Mouse (Mus musculus) ES-E14 (cell line): ENCODE measurements at regions not wholly inside any gene's neighbourhood (a gene's known extent, or its start where the extent isn't known, plus 50 kb on each side); places are given as distances from the start of the nearest gene placed in this dataset.

Experiments used
- DNase-seq: peaks from one replicate; pipeline ENCODE4 v3.0.0-alpha.2; 2013; ENCODE audit warnings: low read depth, low spot score
- H3K27ac ChIP-seq: 2 replicates; pipeline ENCODE4 v1.5.1; 2012; ENCODE audit warnings: low read depth, mild to moderate bottlenecking, low read length, moderate library complexity, mixed read lengths; ENCODE audit not compliant: poor library complexity, insufficient read depth, severe bottlenecking
- H3K36me3 ChIP-seq: 2 replicates; pipeline ENCODE4 v1.6.1; 2012; ENCODE audit warnings: mild to moderate bottlenecking, low read length, moderate library complexity, mixed read lengths; ENCODE audit not compliant: control insufficient read depth, poor library complexity, insufficient read depth, severe bottlenecking
- H3K4me1 ChIP-seq, 2 experiments: fragments of 150-350 bp in 1 of 2; sonication (generic) in 1 of 2; 2 replicates each; pipeline ENCODE4 v1.6.1; 2012; ENCODE audit warnings: low read length in 2 of 2, mild to moderate bottlenecking in 1 of 2, mixed read lengths in 1 of 2; ENCODE audit not compliant: control insufficient read depth in 2 of 2, insufficient read depth in 2 of 2, poor library complexity in 1 of 2
- H3K4me3 ChIP-seq, 2 experiments: fragments of 150-350 bp in 1 of 2; sonication (generic) in 1 of 2; 2 replicates each; pipeline ENCODE4 v1.5.1; 2012; ENCODE audit warnings: low read length in 2 of 2, low read depth in 1 of 2, mild to moderate bottlenecking in 1 of 2, mixed read lengths in 1 of 2; ENCODE audit not compliant: insufficient read depth in 1 of 2, poor library complexity in 1 of 2, severe bottlenecking in 1 of 2
- H3K9ac ChIP-seq: 2 replicates; pipeline ENCODE4 v1.6.1; 2012; ENCODE audit warnings: low read depth, mild to moderate bottlenecking, low read length, mixed read lengths; ENCODE audit not compliant: poor library complexity, insufficient read depth, severe bottlenecking
- H3K9me3 ChIP-seq: fragments of 150-350 bp; sonication (generic); 2 replicates; pipeline ENCODE4 v1.6.1; 2012; ENCODE audit warnings: low read depth, mild to moderate bottlenecking, low read length; ENCODE audit not compliant: control insufficient read depth, insufficient read depth
- CHD2 ChIP-seq: IDR thresholded peaks from 2 replicates; pipeline ENCODE4 v1.6.1; 2014; ENCODE audit warnings: mild to moderate bottlenecking, low read depth, low read length, inconsistent platforms
- HCFC1 ChIP-seq: IDR thresholded peaks from 2 replicates; pipeline ENCODE4 v1.6.1; 2012; ENCODE audit warnings: low read length, inconsistent platforms, borderline replicate concordance; ENCODE audit not compliant: insufficient read depth
- MAFK ChIP-seq: IDR thresholded peaks from 2 replicates; pipeline ENCODE4 v1.6.1; 2014; ENCODE audit warnings: mild to moderate bottlenecking, low read depth, low read length, inconsistent platforms; ENCODE audit not compliant: insufficient read depth
- ZC3H11A ChIP-seq: IDR thresholded peaks from 2 replicates; pipeline ENCODE4 v1.6.1; 2012; ENCODE audit warnings: low read depth, mild to moderate bottlenecking, inconsistent platforms, low read length, borderline replicate concordance
- ZNF384 ChIP-seq: IDR thresholded peaks from 2 replicates; pipeline ENCODE4 v1.6.1; 2012; ENCODE audit warnings: low read depth, low read length, inconsistent platforms
- in situ Hi-C, 2 experiments: fragments of 600-800 bp; cut with MboI; formaldehyde crosslinking; loops; one replicate each; pipeline ENCODE4 v1.15.1; 2025; ENCODE audit warnings: low sequenced_read_pairs in 2 of 2, inconsistent platforms in 1 of 2; ENCODE audit not compliant: unreplicated experiment in 2 of 2

DNA sequence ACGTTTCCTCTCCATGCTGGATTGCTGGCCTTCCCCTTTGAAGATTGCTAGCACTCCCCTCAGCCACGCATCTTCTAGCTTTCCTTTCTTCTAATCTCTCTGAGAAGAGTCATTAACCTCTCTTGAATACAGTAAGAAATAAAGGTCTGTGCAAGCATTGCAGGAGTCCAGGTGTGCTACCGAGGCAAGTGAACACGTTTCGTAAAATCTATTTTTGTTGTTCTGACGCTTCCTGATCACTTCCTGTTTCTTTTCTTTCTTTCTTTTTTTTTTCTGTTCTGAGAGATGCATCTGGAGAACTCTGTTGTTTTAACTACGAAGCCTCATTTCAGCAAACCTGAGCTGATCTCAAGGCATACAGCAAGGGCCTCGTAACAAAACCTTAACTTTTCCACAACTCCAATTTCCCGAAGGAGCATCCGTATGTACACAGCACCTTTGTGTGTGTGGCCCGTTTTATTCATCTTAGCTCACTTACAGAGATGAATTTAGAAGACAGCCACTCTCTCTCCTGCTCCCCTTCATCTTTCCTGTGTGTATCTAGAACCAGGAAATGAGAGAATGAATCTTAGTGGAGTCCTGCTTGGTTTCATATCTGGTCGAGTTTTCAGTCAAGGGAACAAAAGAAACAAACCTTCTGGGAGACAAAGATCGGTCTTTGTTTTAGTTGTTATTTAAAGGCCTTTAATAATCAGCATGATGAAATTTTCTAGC lies 111.9 kb upstream of the Fndc3a start:
- in situ Hi-C loops, result no loop called here
- no peak overlapping the region for H3K4me3 ChIP-seq
- TF ChIP-seq ZC3H11A, result no peak
- no peak for TF ChIP-seq ZNF384
- TF ChIP-seq HCFC1, result no peak
- no peak for TF ChIP-seq CHD2
- no peak for TF ChIP-seq MAFK
- no peaks in the 10 kb centered on the region for H3K36me3 ChIP-seq
- no peak overlapping the region for H3K27ac ChIP-seq
- H3K9ac ChIP-seq, result no peak overlapping the region
- no peaks in the 10 kb centered on the region for H3K9me3 ChIP-seq
- no peak for DNase-seq
- H3K4me1 ChIP-seq, result no peaks in the 10 kb centered on the region

DNA sequence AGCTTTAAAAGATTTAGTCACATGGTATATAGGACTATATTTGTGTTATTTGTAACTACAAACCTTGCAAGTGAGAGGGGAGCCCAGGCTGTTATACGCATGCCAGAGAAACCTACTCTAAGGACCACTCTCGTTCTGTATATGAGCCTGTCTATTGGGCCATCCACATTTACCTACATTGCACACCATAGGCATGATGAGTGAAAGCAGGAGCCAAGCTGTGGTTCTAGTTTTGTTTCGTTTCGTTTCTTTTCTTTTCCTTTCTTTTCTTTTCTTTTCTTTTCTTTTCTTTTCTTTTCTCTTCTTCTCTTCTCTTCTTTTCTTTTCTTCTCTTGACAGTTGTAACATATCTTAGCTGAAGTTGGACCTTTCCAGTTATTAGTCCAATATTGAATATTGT lies 109.2 kb upstream of the Fndc3a start:
- TF ChIP-seq ZC3H11A (no peak), ZNF384 (no peak), HCFC1 (no peak), CHD2 (no peak), MAFK (no peak)
- Histone ChIP-seq H3K36me3 (no peaks in the 10 kb centered on the region), H3K4me3 (no peak overlapping the region), H3K27ac (no peak overlapping the region), H3K4me1 (no peaks in the 10 kb centered on the region), H3K9ac (no peak overlapping the region), H3K9me3 (no peaks in the 10 kb centered on the region)
- in situ Hi-C loops, result no loop called here
- DNase-seq, result no peak

DNA sequence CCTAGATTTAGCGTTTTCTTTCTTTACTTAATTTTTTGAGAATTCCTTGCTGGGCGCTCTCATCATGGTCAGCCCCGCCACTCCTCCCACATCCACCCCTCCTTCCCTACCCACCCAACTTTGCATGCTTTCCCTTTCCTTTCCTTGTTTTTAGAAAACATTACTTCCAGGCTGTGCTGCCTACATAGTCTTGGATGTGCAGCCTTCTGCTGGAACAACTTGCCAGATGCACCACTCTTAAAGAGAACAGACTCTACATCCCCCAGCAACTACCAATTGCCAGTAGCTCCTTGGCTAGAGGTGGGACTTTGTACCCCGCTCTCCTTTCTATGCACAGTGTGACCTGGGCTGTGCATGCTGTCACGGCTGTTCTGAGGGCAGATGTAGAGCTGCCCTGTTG lies 108.0 kb upstream of the Fndc3a start:
- no peak for DNase-seq
- in situ Hi-C loops, result no loop called here
- no peak overlapping the region for H3K4me3 ChIP-seq
- H3K4me1 ChIP-seq, result no peaks in the 10 kb centered on the region
- no peak overlapping the region for H3K9ac ChIP-seq
- H3K36me3 ChIP-seq, result no peaks in the 10 kb centered on the region
- no peaks in the 10 kb centered on the region for H3K9me3 ChIP-seq
- no peak overlapping the region for H3K27ac ChIP-seq
- no peak for TF ChIP-seq ZNF384
- no peak for TF ChIP-seq ZC3H11A
- TF ChIP-seq MAFK, result no peak
- no peak for TF ChIP-seq HCFC1
- no peak for TF ChIP-seq CHD2

DNA sequence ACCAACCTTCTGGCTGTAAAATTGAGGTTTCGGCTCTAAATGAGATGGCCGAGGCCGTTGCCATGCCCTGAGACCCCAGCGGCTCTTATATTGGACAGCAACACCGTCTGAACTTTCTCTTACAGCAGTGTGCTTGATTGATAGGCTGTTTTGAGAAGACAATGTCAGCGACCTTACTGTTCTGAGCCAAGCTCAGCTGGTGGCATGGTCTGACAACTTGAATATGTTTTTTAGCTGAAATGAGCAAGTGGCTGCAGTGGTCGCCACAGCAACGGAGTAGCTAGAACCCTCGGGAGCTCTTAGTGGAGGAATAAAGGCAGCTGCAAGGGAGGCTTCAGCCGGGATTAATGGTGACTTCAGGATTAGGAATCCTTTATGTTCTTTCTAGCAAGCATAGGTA lies 107.0 kb upstream of the Fndc3a start:
- H3K27ac ChIP-seq, result no peak overlapping the region
- no peak overlapping the region for H3K9ac ChIP-seq
- no peaks in the 10 kb centered on the region for H3K36me3 ChIP-seq
- H3K4me3 ChIP-seq, result no peak overlapping the region
- H3K9me3 ChIP-seq, result no peaks in the 10 kb centered on the region
- no peaks in the 10 kb centered on the region for H3K4me1 ChIP-seq
- DNase-seq, result no peak
- in situ Hi-C loops, result no loop called here
- TF ChIP-seq ZC3H11A (no peak), CHD2 (no peak), HCFC1 (no peak), ZNF384 (no peak), MAFK (no peak)

DNA sequence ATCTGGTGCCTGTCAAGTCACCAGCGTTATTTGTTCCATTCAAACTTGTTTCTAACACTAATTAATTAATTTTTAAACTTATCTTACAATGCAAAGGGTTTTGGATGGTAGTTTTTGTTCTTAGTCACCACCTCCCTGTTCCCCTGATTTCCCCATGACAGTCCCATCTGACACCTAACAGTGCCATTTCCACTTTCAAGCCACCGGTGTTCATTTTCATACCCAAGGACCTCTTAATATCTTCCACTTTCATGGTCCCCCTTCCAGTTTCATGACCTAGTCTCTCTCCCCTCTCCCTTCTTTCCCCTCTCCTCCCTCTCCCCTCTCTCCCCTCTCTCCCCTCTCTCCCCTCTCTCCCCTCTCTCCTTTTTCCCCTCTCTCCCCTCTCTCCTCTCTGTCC lies 99.3 kb upstream of the Fndc3a start:
- no peak overlapping the region for H3K27ac ChIP-seq
- TF ChIP-seq ZC3H11A, result no peak
- no peak for TF ChIP-seq HCFC1

More for the DNA sequence above, 99.3 kb upstream of the Fndc3a start:
- Histone ChIP-seq H3K4me3 (no peak overlapping the region), H3K36me3 (no peaks in the 10 kb centered on the region), H3K9me3 (no peaks in the 10 kb centered on the region), H3K4me1 (no peaks in the 10 kb centered on the region), H3K9ac (no peak overlapping the region)
- no peak for DNase-seq
- in situ Hi-C loops, result no loop called here
